Mouse (Mus musculus): ENCODE measurements around the gene Cpeb4.
A peak's percentile ranks its signal among the peaks of the same experiment; 100 is the strongest.
"Not testable (repeated sequence)": the region's sequence is repeated elsewhere in the genome, so short reads cannot be mapped to it uniquely, and the experiment has no call there.

The Cpeb4 gene

DNA sequence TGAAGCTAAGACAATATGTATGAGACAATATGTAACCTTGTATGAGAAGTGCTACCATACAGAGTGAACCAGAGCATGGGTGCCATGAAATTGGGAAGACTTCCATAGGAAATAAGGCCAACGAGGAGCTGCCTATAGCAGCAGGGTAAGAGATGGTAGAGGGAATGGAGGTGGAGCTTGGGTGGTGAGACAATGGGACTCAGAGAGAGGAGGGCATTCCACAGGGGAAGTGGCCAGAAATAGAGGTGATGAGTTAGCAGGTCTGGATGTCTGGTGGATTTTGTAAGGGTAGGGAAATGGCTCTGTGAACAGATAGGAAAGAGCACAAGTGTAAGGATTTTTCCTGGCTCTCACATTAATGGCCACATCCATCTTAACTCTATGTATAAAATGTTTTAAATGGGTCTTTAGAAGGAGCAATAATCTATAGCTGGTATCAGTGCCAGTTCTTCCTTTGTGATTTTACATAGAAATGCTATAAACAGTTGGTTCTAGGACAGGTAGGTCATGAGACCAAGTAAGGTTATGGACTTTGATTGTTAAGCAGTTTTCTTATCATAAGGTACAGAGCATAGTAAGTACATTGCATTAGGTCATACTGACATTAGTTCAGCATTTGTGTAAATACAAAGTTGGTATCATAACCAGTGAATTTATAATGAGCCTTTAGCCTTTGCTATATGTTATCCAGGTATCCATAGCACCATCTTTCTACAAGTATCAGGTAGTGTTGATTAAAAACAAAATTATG is 30.4 kb downstream of the Cpeb4 start:
- no peak for DNase-seq

DNA sequence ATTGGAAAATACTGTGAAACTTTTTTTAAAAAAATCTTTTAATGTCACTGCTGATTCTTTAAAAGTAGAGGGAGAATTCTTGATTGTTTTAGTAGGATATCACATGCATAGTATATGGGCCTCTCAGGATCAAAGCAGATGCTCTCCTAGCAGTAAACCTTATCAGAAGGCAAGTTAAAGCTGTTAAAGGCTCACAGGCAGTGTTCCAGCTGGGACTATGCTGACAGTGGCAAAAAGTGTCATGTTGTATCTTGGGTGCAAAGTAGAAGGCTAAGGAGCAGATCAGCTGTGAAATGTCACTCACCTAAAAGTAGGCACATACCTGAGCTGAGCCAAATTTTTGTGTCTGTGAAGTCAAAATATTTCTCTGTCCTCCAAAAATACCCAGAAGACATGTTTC is 34.5 kb downstream of the Cpeb4 start:
- no peak for DNase-seq

DNA sequence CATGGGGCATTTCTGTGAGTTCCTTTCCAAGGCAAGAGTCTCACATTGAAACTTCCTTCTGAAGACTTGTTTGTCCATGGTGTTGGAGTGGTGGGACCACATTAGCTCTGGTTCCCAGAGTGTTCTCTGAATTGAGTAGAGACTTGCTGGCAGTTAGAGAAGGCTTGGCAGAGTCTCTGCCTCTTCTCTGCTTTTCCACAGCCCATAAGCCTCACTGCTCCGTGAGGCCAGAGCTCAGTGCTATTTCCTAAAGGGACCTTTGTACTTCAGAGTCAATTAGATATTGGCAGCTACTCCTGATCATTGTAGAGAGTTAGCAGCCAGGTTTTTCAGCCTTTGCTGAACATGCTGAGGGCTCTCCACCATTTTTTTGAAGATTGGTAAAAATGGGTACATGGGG is 35.6 kb downstream of the Cpeb4 start:
- no peak for DNase-seq

DNA sequence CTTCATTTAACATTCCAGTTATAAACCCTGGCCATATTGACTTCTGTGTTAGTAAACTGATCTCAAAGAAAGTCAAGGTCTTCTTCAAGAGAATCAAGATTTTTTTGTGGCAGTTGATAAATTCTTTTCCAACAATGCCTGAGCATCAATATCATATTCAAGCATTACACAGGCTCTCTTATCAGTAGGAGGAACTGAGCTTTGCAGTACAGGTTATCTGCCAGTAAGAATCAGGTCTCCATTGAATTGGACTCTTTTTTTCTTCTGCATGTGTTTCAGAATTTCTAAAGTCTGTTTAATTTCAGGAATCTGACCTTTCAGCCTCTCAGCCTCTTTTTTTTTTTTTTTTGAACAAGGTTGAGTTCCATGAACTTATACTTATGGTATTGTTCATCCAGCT is 40.9 kb downstream of the Cpeb4 start:
- no peak for DNase-seq

DNA sequence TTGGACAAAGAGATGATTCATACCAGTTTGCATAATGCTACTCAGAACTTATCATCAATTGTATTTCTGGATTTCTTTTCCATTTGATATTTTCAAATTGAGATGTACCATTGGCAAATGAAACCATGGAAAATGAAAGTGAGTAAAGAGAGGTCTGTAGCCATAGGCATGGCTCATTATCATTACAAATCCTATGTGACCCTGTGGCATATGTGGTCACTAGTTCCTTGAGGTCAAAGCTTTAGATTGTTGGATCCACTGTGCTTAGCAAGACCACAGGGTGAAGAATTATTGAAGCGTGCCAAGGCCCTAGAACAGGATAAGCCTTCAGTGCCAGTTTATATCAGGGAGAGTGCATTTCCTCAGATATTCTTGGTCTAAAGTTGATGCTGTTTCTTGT is 45.8 kb downstream of the Cpeb4 start:
- DNase-seq: no peak

DNA sequence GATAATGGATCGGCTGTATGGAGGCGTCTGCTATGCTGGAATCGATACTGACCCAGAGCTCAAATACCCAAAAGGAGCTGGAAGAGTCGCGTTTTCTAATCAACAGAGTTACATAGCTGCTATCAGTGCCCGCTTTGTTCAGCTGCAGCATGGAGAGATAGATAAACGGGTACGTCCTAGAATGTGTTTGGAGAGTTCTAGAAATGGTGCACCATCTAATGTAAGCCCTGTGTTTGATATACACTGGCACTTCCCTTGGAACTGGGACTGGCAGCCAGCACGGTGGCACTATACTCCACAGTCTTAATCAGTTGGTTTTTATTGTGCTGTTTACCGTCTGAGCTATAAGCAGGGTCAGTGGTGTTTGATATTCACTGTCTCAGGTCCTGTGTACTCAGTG is 58.0 kb downstream of the Cpeb4 start:
- no peak for DNase-seq

DNA sequence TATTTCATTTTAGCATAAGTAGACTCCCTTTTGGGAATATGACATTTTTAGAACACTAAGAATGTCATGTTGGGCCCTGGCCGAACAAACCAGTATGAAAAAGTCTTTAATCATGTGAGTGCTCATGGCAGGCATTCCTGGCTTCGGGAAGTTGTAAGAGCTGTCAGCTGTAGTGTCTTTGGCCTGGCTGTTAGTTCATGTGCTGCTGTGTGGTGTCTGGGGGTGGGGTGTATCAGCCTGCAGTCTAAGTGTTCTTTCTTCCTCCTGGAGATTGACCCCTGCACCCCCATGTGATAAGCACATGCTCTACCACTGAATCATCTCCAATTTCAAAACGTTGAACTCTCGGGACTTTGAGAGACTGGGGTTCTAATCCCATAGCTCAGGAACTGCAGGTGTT is 63.6 kb downstream of the Cpeb4 start:
- DNase-seq: no peak

DNA sequence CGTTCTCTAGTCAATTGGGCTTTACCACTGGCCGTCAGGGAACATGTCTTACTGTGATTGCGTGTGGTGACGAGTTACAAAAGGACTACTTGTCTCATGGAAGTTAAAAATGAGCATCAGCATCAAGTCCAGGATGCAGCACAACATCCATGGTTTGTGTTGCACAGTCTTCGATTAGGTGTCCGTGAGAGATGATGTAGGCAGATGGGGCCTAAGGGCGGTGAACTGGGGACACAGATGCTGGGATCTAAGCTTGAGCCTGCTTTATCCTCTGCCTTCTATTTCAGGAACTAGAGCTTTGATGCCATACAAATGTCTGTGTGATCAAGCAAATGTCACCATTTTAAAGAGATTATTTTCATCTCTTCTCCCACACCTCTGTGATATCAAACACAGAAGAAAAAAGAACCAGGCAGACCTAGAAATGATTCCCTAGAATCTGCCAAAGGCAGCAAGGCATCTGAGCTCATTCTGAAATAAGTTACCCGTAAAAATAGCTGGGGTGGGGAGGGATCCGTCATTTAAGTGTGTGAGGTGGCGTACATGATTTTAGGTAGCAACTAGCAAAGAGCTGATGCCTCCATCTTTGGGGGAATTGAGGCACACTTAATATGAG is 65.0 kb downstream of the Cpeb4 start:
- DNase-seq: no peak

DNA sequence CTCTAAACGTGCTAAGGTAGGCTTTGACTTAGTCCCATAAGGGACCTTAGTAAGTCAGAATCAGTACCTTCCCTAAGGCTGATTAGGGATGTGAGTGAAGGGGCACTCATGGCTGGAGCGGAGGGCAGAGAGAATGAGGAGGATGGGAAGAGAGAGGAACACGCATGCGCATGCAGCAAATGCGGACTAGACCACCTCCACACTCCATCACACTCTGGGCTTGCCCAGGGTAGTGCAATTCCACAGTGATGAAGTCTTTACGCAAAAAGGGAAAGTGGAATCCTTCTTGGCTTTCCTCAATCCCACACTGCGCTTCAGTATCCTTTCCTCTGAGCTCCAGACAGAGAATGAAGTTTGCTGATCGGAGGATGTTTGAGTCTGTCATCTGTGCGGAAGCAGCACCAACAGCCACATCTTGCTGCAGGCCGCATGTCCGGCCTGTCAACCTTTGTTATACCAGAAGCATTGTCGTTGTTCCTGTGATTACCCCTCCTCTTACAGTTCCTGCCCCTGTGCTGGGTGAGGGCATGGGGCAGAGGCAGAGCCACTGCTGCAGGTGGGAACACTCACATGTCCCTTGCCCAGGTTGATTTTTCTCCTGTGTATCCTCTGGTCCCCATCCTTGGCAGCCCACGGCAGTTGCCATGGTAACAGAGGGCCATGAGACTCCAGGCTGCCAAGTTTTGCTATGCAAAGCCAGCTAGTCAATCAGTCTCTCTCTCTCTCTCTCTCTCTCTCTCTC is 69.1 kb downstream of the Cpeb4 start:
- DNase-seq: peak; percentile 72

DNA sequence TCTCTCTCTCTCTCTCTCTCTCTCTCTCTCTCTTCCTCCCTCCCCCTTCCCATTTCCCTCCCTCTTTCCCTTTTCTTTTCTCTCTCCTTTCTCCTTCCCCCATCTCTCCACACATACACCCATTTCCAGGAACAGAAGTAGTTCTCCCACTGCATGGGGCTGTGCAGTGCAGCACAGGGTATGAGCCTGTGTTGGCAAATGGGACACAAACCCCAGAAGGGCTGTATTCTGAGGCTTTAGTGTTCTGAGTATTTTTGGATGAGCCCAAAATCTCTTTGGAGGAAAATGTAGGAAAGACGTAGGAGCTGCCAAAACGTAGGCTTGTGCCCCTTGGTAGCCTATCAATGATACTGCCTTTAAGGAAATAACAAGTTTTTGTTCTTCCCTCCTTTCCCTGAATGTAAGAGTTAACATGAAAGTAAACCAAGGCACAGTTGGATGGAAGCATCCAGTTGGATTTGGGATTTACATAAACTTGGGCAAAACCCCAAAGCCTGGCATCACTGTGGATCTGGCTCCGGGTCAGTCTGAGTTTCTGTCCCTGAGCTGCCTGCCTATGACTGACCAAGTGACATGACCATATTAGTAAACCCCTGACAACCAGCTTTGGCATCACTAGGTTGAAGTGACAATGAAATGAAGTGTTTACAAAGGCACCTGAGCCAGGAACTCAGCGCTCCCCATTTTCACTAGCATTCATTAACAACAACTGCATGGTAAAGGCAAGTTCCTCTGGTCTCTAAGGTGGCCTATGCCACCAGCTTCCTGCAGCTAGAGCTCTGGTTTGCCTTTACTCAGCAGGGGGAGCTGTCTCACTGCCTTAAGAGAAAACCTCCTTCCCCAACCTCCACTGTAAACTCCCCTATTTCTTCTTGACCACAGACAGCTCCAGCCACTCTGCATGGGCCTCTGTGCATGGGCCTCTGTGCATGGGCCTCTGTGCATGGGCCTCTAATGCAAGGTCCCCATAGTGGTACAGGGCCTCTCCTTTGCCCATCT is 69.9 kb downstream of the Cpeb4 start:
- DNase-seq: no peak

DNA sequence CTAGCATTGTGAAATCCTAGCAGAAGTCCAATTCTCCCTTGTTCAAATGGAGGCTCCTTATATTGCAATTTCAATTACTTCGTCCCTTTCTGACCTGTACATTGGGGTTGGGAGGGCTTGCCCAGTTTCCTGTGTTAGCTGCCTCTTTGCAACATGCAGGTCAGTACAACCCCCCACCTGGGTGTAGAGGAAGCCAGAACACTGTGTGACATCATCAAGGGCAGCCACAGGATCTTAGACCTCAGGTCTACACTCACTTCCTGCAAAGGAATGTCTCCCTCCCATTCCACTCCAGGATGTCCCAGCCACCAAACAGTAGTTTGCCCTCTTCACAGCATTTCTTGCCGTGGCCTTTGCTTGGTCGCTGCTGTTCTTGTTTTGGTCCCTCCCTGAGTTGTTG is 73.5 kb downstream of the Cpeb4 start:
- no peak for DNase-seq

DNA sequence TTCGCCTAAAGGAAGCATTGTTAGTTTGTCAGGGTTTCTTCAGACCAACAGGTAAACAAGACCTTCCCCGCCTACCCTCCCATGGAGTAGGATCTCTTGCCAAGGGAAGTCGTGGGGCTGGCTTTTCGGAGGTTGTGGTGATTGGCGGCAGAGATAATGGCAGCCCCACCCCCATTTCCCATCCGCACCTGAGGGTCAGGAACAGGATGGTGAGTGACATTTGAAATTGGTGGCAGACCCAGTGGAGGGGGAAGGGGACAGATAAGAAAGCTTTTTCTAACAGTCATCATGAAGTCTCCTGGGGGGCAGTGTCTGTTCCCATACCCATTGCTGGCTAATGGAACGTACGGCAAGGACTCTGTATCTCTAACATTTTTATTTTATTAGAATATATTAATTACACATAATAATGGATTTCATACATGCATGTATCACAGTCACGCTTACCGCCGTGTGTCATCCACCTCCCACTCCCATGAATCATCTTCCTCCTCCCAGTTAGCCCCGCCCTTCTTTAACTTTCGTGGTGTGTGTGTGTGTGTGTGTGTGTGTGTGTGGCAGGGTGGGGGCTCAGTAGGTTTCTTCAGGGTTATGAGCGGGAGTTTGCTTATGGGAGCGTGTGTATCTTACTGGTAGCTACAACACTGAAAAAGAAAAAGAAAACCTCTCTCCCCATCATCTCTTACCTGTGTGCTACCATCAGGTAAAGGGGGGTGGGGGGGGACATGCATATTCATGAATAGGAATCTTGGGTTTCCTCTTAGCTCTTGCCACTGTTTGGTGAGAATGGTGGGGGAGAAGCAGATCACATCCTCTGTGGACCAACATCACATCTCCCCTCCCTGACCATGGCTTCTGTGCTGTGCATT is 76.7 kb downstream of the Cpeb4 start:
- no peak for DNase-seq

DNA sequence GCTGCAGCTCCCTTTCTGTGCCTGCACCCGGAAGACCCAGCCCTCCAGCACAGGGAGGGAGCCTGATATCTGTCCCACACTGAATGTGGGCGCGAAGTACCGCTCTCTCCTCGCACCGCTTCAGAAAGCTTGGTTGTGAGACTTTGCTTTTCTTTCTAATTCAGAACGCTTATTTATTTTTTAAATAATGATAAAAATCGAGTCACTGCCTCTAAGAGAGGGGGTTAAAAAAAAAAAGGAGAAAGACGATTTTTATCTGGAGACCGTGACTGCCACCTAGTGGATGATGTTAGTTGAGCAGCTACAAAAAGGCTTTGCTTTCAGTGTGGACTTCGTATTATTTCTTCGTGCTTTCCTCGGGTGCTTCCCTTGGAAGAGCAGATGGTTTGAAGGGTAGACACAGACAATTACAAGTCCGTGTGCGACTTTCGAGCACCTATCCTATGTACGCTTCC is 77.3 kb downstream of the Cpeb4 start:
- DNase-seq: peak; percentile 78

DNA sequence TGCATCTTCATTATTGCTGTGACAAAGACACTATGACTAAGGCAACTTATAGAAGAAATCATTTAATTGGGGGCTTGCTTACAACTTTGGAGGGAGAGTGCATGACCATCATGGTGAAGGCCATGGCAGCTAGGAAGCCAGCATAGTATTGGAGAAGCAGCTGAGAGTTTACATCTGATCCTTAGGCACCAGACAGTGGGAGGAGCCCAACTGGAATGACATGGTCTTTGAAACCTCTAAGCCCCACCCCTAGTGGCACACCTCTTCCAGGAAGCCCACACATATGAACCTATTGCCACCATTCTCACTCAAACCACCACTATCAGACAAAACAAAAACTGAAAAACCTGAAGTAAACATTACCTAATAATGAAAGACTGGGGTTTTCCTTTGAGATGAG is 88.1 kb downstream of the Cpeb4 start:
- no peak for DNase-seq

DNA sequence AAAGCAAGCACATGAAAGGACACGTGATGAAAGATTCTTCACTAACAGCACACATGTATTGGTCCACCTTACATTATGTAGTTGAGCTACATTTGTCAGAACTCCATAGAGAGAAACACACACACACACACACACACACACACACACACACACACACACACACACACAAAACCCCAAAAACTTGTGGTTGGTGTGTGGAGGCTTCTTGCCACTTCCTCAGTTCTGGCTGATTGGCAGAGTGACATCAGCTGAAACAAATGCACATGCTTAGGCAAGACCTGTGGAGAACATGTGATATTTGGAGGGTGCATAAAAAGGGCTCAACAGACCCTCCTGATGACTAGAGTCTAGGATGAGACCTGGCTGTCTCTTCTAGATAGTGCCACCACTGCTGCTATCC is 92.0 kb downstream of the Cpeb4 start:
- no peak for DNase-seq

DNA sequence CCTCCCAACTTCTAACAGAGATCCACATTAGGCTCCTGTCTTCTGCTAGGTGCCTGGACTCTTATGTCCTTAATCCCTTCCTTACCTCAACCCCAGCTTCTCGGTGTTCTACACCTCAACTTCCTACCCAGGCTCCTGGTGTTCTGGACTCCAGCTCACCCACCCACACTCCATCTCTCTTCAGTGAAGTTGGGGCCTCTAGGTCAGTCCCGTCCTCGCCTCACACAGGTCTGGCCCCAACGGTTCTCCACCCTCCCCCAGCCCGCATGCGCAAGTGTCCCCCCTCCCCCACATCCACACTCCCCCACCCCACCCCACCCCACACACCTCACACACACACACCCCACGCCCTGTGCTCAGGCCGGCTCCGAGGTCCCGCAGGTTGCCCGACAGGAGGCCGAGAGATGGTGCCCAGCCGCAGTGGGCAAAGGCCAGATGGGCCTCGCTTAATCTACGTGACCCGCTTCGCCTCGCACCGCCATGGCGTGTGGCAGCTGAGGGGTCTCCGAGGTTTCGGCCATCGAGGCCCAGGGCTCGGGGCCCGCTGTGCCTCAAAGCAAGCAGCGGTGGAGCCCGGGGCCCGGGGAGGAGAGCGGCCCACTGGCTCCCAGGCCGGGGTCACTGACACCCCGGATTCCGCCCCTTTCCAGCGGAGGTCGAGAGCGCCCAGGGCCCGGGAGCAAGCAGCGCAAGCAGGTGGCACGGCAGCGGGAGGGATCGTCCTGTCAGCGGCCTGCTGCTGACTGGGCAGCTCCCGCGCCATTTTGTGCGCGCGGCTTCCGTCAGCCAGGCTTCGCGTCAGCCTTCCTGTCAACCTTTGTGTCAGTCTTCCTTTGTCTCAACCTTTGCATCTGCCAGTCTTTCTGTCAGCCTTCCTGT is 93.5 kb downstream of the Cpeb4 start, which contains the start of gene 4930524B15Rik:
4930524B15Rik (plus strand) TSS at position 337 of the 879 bp plus-strand sequence.
- DNase-seq: peak; percentile 18

DNA sequence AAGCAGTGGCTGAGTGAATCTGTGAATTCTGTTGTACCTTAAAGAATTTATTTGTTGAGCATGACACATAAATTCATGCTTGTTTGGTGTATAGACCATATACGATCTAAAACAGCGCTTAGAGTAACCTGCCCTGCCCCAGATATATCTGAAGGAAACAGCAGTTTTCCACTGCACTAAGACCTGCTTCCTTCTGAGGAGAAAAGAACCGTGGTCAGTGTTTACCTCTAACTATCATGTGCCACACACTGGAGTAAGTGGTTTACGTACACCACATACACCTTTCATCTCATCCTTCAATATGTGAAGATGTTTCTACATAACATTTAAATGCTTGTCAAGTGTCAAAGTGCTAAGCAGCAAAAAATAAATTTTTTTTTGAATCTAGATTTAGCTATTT is 102.1 kb downstream of the Cpeb4 start:
- DNase-seq: no peak

DNA sequence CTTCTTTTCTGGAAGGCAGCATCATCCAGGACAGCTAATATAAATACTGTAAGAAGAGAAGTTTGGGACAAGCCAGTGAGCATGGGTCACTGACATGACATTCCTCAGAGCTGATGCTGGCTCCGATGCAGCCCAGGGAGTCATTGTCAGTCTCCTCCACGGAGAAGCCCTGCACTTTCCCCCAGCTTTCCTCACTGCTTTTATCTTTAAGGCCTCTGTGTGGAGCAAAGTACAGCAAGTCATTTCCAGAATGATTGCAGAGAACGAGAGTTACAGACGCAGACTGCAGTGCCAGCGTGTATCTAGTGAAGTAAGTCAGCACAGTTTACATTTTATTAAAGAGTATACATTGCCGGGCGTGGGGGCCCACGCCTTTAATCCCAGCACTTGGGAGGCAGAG is 102.8 kb downstream of the Cpeb4 start:
- DNase-seq: no peak

DNA sequence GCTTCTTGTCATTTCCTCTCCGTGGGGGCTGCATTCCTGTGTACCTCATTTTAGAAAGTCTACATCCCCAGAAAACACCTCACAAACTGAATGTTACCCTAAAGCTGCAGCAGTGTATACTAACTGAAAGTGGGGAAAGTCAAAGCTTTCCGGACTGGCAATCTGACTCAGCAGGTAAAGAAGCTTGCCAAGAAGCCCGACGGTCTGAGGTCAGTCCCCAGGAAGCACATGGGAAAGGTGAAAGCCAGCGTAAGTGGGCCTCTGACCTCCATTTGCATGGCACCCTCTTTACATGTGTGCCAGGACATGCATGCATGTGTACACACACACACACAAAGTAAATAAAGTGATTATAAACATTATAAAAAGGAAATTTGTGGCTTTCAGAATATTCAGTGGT is 103.7 kb downstream of the Cpeb4 start:
- DNase-seq: no peak

DNA sequence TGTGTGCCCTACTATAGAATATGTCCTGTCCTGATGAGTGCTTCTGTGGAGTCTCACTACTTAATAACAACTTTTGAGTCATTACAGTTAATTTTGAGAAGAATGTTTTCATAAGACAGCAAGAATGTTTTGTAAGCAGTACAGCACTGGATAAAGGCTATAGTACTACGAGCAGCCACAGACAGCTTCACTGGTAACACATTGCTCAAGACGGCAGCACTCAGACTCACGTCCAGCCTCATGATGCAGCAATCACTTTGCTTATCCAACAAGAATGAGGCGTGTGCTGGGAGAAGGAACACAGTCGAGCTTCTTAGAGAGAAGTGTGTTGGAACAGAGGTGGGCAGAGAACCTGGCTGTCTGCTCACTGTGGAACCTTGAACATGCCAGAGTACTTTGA is 104.1 kb downstream of the Cpeb4 start:
- no peak for DNase-seq

DNA sequence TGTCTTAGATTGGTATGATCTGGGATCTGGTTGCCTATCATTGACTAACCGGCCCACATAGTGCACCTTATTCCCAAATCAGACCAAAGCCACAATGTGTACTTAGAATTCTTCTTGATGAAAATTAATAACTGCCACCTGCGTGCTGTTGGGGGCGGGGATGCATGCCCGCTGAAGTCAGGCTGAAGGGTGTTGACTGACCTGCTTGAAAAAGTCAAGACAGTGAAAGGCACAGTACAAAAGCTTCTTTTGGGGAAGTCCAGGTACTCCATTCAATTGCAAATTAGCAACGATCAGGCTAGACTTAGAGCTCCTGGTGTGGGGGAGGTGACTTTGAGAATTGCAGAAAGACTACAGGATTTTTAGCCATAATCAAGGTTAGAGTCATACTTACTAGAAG is 108.1 kb downstream of the Cpeb4 start:
- DNase-seq: not testable (repeated sequence)

Measured in right cerebral cortex, postnatal 4 days (tissue).